Mouse (Mus musculus) limb, embryonic 10.5 days (tissue): ENCODE measurements at regions not wholly inside any gene's neighbourhood (a gene's known extent, or its start where the extent isn't known, plus 50 kb on each side); places are given as distances from the start of the nearest gene placed in this dataset.

Experiments used
- DNase-seq: peaks from one replicate; pipeline ENCODE4 v3.0.0-alpha.2; 2017; ENCODE audit warnings: low spot score
- H3K27ac ChIP-seq: fragments of 300-500 bp; sonication (generic); 2 replicates; pipeline ENCODE4 v1.5.1; 2016; ENCODE audit warnings: mild to moderate bottlenecking
- H3K27me3 ChIP-seq: fragments of 300-500 bp; sonication (generic); 2 replicates; pipeline ENCODE4 v1.6.1; 2016; ENCODE audit warnings: low read depth, mild to moderate bottlenecking; ENCODE audit not compliant: poor library complexity, severe bottlenecking
- H3K36me3 ChIP-seq: fragments of 300-500 bp; sonication (generic); 2 replicates; pipeline ENCODE4 v1.6.1; 2016; ENCODE audit warnings: mild to moderate bottlenecking, moderate library complexity
- H3K4me1 ChIP-seq: fragments of 300-500 bp; sonication (generic); 2 replicates; pipeline ENCODE4 v1.6.1; 2016
- H3K4me3 ChIP-seq: fragments of 300-500 bp; sonication (generic); 2 replicates; pipeline ENCODE4 v1.5.1; 2016; ENCODE audit warnings: mild to moderate bottlenecking, moderate library complexity
- H3K9me3 ChIP-seq: fragments of 300-500 bp; sonication (generic); replicated peaks from 2 replicates; pipeline ENCODE4 v1.6.1; 2016; ENCODE audit warnings: mild to moderate bottlenecking
- WGBS: fragments of 180-500 bp; shearing (Covaris S2); methylation state at CpG from one replicate; pipeline ENCODE4 v1.1.7; 2016; 5-methylcytosine and 5-hydroxymethylcytosine counted together

DNA sequence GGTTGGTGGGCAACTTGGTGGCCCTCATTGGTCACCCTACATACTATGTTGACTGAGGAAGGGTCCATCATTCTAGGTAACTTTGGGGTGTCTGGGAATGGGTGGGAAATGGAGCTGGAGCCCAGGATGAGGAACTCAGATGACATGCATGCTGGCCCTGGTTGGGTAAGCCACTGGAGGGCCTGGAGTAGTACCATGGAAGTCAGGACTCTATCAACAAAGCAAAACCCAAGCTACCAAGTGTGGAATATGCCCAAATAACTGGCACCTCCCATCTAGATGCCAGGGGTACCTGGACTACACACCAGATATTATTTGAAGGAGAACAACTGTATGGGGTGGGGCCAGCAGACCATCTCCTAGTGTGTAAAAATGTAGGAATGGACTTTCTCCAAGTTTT, 55.7 kb upstream of the Plcl2 start:
- no peak overlapping the region for H3K27ac ChIP-seq
- H3K4me1 ChIP-seq = 0 out of 2 replicates have a peak, but pooled peaks cover 3% of the 10 kb centered on the region

DNA sequence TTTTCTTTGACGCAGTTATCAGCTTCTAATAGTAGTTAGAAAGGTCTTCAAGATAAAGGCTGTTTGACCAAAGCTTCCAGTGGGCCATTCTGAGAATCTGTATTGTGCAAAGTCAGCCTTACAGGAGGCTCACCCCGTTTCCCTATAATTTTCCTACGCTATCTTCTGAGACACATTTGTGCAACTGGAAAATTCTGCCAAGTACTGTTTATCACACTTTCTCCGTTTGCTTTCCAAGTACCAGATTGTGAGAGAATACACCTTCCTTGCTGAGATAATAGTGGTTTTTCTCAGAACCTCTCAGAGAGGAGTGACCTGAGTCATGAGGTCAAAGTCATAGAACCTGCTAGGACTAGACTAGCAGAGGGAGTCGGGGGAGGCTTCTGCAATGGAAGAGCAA, 55.2 kb upstream of the Plcl2 start:
- Histone ChIP-seq H3K36me3 (no peaks in the 10 kb centered on the region), H3K4me1 (0 out of 2 replicates have a peak, but pooled peaks cover 3% of the 10 kb centered on the region), H3K4me3 (no peak overlapping the region), H3K9me3 (no peaks in the 10 kb centered on the region), H3K27me3 (no peaks in the 10 kb centered on the region), H3K27ac (no peak overlapping the region)
- no peak for DNase-seq
- 88% methylated on average over 5 of the region's 5 CpGs for WGBS

More for the DNA sequence above, 55.7 kb upstream of the Plcl2 start:
- Histone ChIP-seq H3K9me3 (no peaks in the 10 kb centered on the region), H3K4me3 (no peak overlapping the region), H3K36me3 (no peaks in the 10 kb centered on the region), H3K27me3 (no peaks in the 10 kb centered on the region)
- DNase-seq = no peak

DNA sequence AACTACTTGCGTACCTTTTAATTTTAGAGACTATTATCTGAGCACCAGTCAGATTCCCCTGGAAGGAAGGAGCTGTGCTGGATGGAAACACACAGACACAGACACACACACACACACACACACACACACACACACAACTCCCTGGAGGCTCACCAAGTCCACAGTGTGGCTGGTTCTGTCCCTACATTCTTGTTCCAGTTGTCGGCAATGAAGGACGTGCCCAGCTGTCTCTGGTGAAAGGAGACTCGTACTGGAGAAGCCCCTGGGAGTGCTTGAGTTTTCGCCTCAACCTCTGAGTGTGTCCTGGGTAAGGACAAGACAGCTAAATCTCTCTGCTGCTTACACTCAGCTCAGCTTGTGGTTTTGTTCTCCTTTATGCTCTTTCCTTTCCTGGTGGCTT, 54.3 kb upstream of the Plcl2 start:
- H3K4me1 ChIP-seq = 0 out of 2 replicates have a peak, but pooled peaks cover 3% of the 10 kb centered on the region
- no peak for DNase-seq
- no peak overlapping the region for H3K27ac ChIP-seq
- H3K36me3 ChIP-seq = no peaks in the 10 kb centered on the region
- WGBS = 87% methylated on average over 5 of the region's 5 CpGs
- no peak overlapping the region for H3K4me3 ChIP-seq
- H3K9me3 ChIP-seq = no peaks in the 10 kb centered on the region
- no peaks in the 10 kb centered on the region for H3K27me3 ChIP-seq

DNA sequence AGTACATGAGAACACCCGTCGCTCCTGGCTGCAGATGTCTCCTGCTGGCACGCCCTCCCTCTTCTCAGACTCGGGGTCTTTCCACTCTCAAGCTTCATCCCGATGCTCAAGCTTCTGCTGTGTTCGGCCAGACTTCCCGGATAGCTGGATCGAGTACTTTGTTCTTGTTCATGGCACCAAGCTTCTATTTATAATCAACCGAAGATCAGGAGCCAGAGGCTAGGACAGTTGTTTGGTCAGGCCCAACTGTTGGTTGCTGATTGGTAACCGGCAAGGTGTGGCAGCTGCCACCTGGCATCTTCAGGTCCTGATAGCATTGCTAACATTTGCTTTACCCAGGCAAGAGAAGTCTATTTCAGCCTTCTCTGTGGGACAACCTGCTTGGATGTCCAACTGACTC, 53.5 kb upstream of the Plcl2 start:
- H3K4me1 ChIP-seq = 0 out of 2 replicates have a peak, but pooled peaks cover 3% of the 10 kb centered on the region
- WGBS = 92% methylated on average over 10 of the region's 10 CpGs
- no peak for DNase-seq

DNA sequence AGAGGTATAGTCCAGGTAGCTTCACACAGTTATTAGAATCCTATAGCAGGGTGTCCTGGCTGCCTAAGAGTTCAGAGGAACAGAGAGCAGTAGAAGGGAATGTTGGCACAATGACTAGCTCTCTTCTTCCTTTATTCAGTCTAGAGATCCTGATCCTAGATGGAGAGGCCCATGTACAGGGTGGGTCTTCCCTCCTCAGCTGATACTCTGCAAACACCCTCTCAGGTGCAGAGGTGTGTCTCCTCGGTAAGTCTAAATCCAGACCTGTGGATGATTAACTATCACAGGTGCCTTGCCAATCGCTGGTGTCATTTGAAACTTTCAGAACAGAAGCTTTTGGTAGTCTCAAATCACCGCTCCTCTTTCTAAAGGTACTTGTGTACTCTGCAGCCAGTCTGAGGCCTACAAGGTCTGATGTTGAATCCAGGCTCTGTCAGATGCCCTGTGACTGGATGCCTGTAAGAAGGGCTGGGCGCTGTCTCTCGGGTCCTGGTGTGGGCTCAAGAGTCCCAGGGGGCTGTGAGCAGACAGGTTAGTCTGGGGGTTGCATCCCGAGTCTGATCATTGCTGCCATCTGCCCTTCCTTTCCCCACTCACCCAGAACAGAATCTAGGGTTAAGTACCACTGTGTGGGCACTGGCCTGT, 52.0 kb upstream of the Plcl2 start:
- Histone ChIP-seq H3K4me1 (0 out of 2 replicates have a peak, but pooled peaks cover 3% of the 10 kb centered on the region), H3K27ac (no peak overlapping the region), H3K4me3 (no peak overlapping the region), H3K36me3 (no peaks in the 10 kb centered on the region), H3K27me3 (no peaks in the 10 kb centered on the region), H3K9me3 (no peaks in the 10 kb centered on the region)
- no peak for DNase-seq
- 86% methylated on average over 6 of the region's 6 CpGs for WGBS

More for the DNA sequence above, 53.5 kb upstream of the Plcl2 start:
- Histone ChIP-seq H3K36me3 (no peaks in the 10 kb centered on the region), H3K9me3 (no peaks in the 10 kb centered on the region), H3K27me3 (no peaks in the 10 kb centered on the region), H3K4me3 (no peak overlapping the region), H3K27ac (no peak overlapping the region)

DNA sequence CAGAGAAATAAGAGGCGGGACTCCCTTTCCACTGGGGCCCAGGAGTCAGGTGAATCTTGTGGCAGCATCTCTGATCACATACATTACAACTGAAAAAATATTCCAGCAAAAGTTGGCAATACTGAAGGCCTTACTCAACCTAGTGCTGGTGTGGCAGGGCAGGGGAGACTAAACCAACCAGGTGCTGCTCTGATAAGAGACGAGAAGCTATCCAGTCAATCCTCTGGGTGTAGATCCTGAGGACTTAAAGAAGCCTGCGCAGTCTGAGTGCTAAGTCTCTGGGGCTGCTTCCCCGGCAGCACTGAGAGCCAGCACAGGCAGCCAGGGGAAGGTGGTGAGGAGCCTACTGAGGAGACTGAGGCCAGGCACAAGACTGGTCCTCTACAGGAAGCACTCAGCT, 51.0 kb upstream of the Plcl2 start:
- Histone ChIP-seq H3K27me3 (no peaks in the 10 kb centered on the region), H3K4me1 (0 out of 2 replicates have a peak, but pooled peaks cover 3% of the 10 kb centered on the region), H3K9me3 (no peaks in the 10 kb centered on the region), H3K27ac (no peak overlapping the region), H3K36me3 (no peaks in the 10 kb centered on the region), H3K4me3 (no peak overlapping the region)
- DNase-seq = no peak
- 75% methylated on average over 4 of the region's 4 CpGs for WGBS
